Mouse (Mus musculus) brain, adult 2 months (tissue): Measurements from ENCODE around the gene Btnl2.
A peak's percentile ranks its signal among the peaks of the same experiment; 100 is the strongest.

Experiments used
- DNase-seq: peaks from one replicate; pipeline ENCODE4 v3.0.0; 2011; ENCODE audit warnings: low read depth, low spot score

Btnl2 gene

GRCm38 (mm10) chr17:34398711-34399393 is 44.2 kb downstream of the Btnl2 start, which contains the start of gene BC051142:
TSS of gene BC051142 (plus strand) at chr17:34398820.
- DNase-seq: peak; percentile 98

GRCm38 (mm10) chr17:34399394-34399715 is 44.7 kb downstream of the Btnl2 start:
- DNase-seq: no peak

DNA sequence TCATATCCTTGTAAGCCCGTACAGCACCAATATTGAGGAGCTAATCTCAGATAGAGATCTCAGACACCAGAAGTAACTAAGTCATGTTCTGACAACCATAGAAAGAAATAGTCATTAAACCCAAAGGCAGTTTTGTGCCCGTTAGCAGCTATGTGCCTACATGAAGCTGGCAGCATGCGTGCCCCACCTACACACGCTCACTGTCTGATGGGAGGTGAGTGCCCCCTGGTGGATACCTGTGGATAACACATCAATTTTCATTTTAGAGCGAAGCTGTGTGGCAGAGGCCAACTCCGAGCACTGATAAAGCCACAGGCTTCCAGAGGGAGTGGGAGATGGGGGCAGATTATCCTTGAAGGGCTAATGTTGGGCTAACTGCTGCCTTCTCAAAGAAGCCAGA is 56.5 kb downstream of the Btnl2 start:
- peak; percentile 87 for DNase-seq
